Mouse (Mus musculus) erythroblast, adult 5-6 weeks (primary cell): ENCODE data around the gene Prss40. TPM values are rescaled to one million over a fixed set of nuclear protein-coding genes. Genes with fewer than 3 reads are reported as not detected.

Experiments
- ATAC-seq: replicated peaks from 2 replicates; pipeline ENCODE4 v1.8.0; 2016; ENCODE audit warnings: moderate number of reproducible peaks, mild to moderate bottlenecking, moderate TSS enrichment, inconsistent platforms; ENCODE audit not compliant: poor library complexity, low FRiP score, severe bottlenecking
- total RNA-seq, 2 experiments: library from RNA; stranded (forward) in 1 of 2; stranded (reverse) in 1 of 2; fragments of 150-400 nt in 1 of 2; fragments of 200-764, 138-1000 nt in 1 of 2; gene quantifications; 2 replicates each; pipeline versions ENCODE4 v1.2.3 to v1.2.4; 2015 to 2017; ENCODE audit warnings: low replicate concordance in 2 of 2

Gene Prss40
- total RNA-seq (2015; ENCODE audit: low replicate concordance), result not detected in 2 replicates
- total RNA-seq (2017; ENCODE audit: low replicate concordance), result not detected in 2 replicates

DNA sequence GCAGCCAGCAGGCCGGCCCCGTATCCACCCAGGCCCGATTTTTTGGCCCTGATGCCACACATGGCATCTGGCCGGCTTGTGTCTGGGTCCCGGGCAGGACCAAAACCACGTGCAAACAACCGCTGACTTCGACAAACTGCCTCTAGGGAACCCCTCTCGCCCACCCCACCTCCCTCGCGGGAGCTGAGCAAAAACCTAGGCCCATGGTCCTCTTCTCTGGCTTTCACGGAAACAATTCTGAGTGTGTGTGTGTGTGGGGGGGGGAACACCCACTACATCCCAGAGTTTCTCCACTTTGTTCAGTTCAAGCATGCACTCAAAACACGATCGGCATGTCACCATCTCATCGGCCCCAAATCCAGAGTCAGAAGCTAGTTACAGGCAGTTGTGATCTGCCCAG is at the start of gene Prss40:
Gene Prss40 (minus strand): TSS at position 101 of the 400 bp plus-strand sequence.
- no peak for ATAC-seq

DNA sequence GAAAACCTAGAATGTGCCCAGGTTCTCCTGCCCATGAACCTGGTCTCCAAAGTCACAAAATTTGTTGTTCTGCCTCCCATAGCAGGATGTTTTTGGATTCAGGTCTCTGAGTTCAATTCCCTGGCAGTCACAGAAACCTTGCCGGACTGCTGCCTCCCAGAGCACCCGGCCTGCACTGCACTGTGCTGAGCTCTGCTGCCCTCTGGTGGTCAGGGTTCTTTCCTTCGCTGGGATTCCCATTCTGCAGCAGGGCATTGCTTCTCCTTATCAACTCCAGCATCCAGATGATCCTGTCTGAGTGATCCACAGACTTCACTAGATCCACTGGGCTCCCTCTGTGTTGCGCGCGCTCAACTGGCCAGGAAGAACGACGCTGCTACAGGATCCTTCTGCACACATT is 41.6 kb upstream of the Prss40 start:
- no peak for ATAC-seq

DNA sequence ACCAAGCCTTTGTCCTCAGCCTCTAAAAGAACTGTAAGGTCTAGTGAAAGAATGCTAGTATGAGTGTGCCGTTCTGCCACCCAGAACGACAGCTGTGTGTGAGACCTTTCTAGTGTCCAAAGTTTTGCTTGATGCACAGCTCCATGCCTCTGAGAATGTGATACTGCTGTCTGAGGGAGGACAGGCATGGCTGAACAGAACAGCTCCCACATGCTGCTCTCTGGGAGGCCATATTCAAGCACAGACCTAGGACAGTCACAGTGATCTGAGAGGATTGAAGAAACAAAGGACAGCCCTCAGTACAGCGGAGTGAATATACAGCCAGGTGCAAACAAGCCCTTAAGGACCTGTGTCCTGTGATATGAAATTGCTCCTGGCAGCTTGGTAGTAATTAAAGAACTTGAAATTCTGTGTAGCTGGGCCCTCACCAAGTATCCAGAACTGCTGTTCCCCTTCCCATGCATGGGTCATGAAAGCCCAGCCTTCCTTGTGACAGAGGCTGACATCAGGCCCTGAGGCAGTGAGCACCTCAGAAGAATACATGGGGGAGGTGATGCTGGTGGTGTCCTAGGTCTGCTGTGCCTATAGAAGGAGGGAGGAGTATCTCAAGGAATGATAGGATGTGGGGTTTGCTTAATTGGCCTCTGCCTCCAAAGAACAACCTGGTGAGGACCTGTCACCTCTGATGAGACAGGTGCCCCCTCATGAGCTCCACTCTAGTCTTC is 40.7 kb upstream of the Prss40 start:
- no peak for ATAC-seq

DNA sequence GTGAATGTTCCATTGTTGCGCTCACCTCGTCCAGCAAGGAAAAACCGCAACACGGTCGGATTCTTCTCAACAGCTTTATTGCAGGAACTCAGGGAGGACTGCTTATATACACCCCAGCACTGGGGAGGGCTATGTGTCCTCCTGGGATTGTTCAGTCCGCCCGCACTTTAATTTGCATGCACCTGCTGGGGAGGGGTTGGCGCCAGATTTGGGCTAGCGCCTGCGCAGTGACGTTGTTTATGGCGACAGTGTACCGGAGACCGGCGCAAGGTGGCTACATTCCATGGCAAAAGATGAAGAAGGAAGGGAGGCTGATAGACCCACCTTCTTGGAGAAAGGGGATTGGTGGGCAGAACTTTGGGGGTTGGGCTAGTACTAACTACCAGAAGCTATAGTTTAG is 39.3 kb upstream of the Prss40 start:
- no peak for ATAC-seq

DNA sequence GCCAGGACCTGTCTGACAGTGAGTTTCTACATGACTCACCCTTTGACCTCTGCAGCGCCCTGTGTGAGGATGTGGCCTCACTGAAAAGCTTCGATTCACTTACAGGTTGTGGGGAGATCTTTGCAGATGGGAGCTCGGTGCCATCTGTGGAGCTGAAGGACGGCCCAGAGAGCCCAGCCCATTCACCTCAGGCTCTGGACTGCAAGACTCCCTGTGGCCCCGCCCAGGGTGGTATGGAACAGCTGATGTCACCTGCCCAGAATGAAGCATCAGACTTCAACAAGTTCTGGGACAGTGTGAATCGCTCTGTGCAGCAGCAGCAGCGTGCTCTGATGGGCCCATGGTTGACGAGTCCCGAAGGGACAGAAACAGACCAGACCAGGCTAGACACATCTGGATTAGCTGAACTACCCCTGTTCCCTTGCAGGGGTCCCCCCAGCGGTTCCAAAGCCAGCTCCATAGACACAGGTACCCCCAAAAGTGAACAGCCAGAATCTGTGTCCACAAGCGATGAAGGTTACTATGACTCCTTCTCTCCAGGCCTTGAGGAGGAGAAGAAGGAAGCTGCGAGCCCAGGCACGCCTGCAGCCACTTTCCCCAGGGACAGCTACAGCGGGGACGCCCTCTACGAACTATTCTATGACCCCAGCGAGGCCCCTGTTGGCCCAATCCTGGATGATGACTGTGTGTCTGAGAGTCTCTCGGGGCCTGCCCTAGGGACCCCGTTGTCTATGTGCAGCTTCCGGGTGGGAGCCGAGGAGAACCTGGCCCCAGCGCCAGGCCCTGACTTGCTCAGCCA is 26.8 kb upstream of the Prss40 start:
- no peak for ATAC-seq

DNA sequence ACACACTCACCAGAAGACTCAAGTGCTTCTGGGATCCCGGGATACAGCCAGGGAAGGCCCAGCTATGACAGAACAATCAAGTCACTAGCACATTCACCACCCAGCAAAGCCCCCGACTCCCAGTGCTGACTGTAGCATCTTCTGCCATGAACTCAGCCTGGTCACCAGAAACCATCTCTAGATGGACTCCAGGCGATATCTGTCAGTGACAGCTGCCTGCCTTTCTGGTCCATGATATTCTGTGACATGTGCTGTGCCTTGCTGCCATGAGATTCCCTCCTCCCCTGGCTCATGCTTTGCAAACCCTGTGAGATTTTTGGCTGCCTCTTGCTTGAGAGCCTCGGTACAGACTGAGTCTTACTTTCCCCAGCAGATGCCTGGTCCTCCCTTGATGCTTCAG is 24.0 kb upstream of the Prss40 start:
- ATAC-seq, result no peak

DNA sequence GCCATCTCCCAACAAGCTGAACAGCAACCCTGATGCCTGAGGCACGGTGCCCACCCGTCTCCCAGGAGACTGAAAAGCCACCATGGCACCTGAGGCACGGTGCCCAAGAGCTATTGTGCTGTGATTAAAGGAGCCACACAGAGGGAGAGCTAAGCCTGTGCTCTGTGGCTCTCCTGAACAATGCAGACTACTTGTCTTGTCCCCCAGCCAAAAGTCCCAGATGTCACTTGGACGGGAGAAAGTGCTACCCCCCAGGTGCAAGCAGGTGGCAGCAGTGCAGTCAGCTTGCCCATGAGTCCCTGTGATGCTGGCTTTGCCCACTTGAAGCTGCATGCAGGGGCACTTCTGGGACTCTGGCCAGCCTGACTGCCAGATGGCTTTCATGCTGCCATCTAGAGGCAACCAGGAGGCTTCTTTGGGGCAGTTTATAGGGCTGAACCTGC is 23.1 kb upstream of the Prss40 start:
- ATAC-seq, result no peak

DNA sequence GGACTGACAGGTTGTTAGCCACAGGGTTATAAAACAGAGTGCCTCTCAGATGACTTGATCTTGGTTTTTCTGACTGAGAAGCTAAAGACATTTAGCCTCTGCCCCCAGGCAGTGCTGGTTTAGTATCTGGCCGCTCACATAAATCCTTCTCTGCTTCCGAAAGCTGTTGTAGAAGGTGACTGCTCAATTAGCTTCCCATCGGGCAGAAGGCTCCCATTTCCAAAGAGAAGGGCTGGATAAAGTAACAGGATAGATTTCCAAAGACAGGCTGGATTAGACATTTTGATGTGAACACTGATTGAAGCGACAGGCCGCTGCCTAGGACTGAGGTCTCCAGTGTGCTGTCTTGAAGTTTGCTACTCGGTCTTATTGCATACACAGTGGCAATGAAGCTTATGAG is 21.5 kb upstream of the Prss40 start:
- no peak for ATAC-seq

DNA sequence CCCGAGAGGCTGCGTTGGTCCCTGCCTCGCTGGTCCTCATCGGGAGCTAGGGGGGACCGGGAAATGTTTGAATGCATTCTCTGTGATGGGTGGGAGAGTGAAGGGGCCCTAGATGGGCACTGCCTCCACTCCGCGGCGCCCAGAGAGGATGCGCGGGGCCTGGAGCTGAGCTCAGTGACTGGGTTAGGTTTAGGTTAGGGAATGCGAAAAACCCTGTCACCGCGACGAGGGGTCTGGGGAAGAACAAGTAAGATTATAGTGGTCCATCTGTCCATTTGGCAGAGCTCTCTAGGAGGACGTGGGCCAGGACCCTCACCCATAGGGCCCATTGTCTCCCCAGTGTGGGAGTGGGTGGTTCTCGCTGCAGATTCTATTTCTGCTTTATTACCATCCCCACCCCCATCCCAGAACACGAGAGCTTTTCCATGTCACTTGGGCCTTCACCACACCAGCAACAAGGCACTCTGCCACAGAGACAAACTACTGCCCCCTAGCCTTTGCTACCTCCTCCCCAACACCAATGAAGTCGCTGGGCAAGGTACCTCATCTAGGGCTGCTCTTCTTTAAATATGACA is 19.1 kb upstream of the Prss40 start:
- ATAC-seq, result no peak

DNA sequence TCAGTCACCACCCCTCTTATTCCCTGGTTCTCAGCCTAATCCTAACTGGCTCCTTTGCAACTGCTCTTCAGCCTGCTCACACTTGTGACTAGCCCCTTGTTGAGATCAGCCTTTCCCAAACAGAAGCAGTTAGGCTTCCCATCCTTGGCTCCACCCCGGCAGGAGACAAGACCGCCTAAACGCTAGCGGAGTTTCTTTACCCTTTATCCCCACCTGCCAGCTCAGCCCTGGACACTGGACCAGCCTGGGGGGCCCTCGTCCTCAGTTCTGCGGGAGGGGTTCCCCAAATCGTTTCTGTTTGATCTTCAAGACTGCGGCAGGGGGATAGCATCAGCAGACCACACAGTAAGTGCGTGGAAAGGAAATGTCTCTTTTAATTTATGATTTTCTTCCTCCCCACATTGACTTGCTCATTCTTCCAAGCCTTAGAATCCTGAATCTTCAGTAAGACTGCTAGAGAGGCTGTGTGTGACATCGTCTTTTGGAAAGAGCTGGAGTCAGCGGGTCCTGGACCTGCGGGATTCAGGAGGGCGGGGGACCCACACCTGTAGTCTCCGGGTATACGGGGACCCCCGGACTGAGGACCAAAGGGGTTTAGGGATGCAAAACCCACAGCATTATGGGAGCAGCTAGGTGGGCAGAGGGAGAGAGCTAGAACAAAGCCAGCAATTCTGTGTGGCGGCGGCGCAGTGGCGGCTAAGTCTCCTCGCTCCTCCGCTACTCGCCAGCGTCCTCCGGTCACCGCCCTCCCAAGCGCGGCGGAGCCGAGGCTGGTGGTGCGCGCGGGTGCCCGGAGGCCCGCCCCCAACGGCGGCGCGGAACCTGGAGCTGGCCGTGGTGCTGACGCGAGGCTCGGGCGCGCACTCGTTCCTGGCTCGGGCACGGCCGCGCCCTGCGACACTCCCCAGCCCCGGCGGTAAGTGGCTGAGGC is 18.4 kb upstream of the Prss40 start, which contains the start of gene Amer3:
Gene Amer3 (plus strand): TSS at position 807 of the 931 bp plus-strand sequence.
- ATAC-seq, result no peak

DNA sequence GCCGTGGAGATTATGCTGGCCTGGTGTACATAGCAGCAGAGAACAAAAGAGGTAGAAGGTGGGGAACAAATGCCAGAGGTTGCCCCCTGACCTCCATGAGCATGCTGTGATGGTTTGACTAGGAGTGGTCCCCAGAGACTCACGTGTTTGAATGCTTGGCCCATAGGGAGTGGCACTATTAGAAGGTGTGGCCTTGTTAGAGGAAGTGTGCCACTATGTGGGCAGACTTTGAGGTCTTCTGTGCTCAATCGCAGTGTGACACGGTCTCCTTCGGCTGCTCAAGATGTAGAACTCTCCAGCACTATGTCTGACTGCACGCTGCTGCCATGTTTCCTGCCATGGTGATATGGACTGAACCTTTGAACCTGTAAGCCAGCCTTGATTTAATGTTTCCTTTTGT is 12.5 kb upstream of the Prss40 start:
- ATAC-seq, result no peak

DNA sequence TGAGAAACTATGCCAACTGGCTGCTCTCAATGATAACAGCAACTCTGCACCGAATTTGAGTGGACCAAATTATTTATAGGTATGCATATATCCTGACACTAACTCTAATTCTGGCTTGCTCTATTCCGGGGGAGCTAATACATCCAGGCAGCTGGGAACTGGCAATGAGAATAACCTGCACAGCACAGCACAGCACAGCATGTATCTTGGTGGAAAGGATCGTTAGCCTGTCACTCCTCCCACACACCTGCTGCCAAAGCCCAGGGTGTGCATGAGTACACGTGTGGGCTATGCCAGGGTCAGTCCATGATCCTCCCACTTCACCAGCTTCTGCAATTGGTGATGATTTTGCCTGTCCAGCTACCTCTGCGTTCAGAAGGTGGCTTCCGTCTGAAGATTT is 10.7 kb upstream of the Prss40 start:
- ATAC-seq, result no peak

DNA sequence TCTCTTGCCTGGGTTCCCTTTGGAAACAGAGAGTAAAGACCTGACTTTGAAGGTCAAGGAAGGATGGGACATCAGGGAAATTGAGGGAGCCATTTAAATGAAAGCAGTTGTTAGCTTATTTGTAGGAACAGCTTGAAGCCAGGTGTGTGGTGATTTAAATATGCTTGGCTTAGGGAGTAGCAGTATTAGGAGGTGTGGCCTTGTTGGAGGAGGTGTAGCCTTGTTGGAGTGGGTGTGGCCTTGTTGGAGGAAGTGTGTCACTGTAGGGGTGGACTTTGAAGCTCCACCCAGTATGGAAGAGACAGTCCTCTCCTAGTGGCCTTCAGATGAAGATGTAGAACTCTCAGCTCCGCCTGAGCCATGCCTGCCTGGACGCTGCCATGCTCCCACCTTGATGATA is 9.1 kb upstream of the Prss40 start:
- ATAC-seq, result no peak

DNA sequence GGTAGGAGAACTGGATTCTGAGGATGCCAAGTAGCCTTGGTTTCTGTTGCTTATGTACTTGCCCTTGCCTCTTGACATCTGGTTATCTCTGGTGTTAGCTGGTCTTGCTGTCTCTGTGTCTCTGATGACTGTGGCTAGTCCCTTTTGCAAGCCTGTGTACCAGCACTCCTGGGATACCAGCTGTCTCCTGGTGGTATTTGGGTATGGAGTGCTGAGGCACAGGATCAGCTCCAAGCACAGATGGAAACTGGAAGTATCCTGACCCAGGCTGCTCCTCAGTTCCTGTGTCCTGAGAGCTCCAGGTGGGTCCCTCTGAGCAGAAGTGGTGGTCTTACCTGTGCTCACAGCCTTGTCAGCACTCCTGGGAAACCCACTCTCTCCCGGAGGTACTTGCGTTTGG is 7.4 kb upstream of the Prss40 start:
- no peak for ATAC-seq

DNA sequence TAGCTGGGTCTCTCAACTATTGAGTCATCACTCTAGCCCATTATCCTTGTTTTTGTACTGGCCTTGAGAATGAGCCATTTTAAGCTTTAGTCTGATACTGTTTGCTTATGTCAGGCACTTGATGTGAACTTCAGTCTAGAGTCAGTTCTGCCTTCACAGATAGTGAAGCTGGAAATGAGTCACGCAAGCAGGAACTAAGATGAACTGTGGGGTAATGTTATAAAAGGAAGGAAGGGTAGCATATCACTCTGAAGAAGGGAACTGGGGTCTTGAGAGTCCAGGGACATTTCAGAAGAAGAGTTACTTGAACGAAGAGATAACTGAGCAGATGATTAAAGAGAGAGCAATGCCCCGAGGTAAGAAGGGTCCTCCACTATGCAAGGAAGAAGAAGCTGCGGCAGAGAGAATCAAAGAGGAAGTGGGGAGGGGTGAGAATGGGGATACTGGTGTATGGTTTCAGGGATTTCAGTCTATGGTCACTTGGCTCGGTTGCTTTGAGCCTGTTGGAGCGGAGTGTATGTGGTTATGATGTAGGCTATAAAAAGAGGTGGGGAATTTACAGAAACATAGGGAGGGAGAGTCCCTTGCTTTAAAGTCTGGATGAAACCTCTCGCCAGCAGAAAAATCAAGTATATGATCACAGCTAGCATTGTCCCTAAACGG is 3.8 kb upstream of the Prss40 start:
- ATAC-seq, result no peak

DNA sequence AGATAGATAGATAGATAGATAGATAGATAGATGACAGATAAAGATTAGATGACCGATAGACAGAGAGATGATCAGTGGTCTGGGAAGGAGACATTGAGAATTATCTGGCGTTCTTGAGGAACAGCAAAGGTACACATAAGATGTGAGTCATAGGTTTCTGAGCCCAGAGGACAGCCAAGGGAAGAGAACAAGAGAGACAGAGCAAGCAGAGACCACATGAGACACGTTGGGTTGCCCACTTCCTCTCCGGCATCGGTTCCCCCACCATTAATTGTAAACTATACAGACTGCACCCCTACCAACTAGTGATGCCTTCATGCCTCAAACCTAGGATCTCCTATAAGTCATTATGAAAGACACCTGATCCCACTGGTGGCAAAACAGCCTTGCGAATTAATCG is 6.5 kb downstream of the Prss40 start:
- ATAC-seq, result no peak

DNA sequence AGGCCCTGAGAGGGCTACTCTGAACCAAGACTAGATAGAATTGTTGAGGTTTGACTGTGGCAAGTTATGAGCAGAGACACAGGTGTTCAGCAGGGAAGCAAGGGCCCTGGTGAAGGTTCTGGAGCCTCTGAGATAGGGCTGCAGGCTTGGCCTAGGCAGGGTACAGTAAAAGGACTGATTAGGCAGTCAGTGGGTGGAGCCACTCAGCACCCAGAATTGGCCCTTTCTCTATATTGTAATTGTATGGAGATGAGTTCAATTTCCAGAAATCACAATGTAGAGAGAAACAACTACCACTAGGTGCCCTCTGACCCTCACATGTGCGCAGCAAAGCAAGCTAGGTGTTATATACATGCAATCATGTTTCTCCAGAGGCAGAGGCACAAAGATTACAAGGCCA is 7.1 kb downstream of the Prss40 start:
- ATAC-seq, result no peak

DNA sequence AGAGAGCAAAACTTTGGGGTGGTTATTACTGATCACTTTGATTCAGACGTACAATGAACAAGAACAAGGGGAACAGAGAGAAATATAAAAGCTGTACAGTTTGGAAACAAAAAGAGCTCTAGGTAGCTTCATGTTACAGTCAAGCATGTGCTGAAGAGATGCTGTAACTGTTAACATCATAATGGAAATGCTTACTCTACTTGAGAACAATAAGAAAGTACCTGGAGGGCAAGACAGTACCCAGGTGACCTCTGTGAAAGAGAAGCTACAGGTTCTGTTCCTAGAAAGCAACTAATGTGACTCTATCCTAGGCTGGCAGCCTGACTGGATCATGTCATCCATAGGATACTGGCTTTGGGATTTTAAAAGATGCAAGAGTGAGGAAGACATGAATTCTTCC is 13.7 kb downstream of the Prss40 start:
- ATAC-seq, result no peak

DNA sequence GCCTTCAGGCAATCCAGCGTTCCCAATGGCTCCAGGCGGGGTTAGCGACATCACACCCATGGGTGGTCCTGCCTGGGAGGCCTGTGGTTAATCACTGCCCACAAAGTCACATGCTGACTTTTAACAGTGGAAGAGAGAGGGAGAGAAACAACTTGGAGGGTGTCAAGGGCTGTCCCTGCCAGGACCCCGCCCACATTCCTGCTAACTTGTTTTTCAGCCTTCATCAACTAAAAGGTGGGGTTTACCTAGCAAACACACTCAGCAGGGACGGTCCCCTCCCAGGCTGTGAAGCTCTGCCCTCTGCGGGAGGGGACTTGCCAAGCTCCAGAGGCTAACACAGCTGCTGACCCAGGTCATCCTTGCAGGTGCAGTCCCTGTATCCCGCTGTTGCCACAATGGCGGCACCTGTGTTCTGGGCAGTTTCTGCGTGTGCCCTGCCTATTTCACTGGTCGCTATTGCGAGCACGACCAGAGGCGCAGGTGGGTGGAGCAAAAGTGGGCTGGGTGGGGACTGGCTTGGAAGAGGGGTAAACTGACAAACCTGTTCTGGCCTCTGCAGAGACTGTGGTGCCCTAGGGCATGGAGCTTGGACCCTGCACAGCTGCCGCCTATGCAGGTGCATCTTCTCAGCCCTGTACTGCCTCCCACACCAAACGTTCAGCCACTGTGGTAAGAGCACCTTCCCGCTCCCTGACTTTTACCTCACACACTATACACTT is 23.8 kb downstream of the Prss40 start:
- ATAC-seq, result no peak
